Mouse (Mus musculus) thymus, postnatal 10 days (tissue): ENCODE measurements at regions not wholly inside any gene's neighbourhood (a gene's known extent, or its start where the extent isn't known, plus 50 kb on each side); places are given as distances from the start of the nearest gene placed in this dataset.

Experiments used
- DNase-seq, 2 experiments: peaks; one replicate each; pipeline ENCODE4 v3.0.0; 2021; ENCODE audit warnings: low spot score in 2 of 2

GRCm38 (mm10) chr5:112020882-112021281 lies 231.4 kb downstream of the Cryba4 start:
- no peak for DNase-seq

DNA sequence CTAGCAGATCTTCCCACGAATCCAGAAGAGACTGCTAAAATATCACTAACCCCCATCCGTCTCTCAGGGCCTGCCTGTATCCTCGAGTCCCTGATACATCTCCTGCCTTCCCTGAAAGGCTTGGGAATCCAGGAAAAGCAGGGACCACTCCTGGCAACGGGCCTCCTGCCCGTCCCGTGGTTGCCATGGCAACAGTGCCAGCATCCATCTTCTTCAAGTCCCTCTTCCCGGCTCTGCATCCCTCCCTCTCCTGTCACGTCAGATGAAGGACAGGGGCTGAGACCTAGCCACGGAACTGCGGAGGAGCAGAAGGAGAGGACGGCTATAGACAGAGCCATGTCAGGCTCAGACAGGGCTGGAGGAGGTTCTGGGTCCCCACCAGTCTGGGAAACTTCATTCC lies 222.4 kb downstream of the Cryba4 start:
- DNase-seq = no peak

DNA sequence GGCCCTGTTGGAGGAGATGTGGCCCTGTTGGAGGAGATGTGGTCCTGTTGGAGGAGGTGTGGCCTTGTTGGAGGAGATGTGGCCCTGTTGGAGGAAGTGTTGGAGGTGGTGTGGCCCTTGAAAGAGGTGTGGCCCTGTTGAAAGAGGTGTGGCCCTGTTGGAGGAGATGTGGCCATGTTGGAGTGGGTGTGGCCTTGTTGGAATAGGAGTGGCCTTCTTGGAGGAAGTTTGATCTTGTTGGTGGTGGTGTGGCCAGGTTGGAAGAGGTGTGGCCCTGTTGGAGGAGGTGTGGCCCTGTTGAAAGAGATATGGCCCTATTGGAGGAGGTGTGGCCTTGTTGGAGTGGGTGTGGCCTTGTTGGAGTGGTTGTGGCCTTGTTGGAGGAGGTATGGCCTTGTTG lies 220.3 kb downstream of the Cryba4 start:
- no peak for DNase-seq

DNA sequence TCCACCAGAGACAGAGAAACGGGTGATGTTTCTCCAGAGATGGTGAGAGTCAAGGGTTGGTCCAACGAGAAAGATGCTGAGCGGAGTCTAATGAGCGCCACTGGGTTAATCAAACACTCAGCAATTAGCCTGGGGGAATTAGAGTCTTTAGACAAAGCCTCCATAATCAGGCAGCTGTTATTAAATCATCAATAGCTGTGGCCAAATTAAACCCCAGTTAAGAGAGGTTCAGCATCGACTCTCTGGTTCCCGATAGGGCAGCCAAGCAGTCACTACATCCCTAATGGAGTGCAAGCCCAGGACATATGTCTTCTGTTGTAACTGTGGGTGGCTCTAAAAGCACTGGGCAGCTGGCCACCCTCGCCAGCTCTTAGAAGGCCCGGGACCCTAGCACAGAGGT lies 216.9 kb downstream of the Cryba4 start:
- DNase-seq = no peak

- DNase-seq = no peak
These were observed 215.2 kb downstream of the Cryba4 start for GRCm38 (mm10) chr5:112037080-112037479.

DNA sequence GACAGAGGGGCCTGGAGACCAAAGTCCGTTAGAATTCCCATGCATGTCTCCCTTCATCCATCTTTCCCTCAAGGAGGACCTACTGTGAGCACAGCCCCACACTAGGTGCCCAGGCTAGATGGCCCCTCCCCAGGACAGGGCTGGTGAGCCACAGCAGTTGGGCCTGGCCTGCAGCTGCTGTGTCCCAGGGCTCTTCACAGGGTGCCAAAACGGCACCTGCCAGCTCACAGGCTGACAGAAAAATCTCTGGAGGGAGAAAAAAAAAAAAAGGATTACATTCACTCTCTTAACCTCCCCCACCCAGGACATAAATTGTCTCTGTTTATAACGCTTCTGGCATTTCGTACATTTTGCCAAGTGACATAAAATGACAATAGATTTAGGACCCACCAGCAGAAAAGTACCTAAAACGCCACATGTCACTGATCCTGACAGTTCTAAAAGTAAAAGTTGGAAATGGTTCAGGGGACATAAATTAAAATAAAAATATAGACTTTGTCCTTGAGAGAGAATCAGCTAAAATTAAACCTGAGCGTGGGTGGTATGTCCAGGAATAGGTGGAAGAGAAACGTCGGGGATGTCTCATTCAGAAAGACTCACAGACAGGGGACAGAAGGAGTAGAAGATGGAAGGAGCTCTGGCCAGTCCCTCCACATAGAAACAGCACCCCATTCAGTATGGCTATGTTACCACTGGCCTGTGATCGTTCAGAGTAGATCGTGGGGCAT lies 212.5 kb downstream of the Cryba4 start:
- no peak for DNase-seq

DNA sequence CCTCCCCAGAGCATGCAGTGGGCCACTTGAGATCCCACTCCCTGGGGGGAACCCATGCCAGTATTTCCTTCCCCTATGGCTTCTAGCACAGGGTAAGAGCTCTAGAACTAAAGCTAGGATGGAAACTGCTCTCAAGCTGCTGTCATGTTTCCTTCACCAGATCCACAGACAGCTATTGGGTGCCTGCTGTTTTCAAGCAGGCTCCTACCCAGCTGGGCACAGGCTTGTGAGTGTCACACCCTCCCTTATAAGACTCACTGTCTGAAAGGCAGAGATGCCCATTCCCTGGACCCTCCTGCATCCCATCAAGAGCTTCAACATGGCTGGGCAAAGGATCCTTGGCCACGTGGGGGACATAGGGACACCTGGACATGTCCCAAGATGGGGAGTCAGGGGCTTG lies 211.6 kb downstream of the Cryba4 start:
- no peak for DNase-seq

DNA sequence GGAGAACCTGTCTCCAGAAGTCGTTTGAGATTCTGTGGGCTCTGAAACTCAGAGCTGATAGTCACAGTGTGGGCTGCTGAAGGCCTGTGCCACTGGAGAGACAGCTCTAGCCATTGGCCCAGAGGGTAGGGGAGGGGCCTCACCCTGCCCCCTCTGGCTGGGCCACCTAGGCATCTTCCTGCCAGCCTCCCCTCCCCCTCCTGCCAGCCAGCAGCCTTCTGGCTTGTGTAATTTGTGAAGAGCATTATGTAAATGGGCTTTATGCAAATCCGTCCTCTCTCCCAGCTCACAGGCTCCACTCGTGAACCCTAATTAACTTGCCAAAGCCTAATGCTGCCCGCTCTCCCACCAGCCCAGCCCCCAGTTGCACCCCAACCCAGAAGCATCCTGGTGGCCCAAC lies 211.0 kb downstream of the Cryba4 start:
- no peak for DNase-seq

DNA sequence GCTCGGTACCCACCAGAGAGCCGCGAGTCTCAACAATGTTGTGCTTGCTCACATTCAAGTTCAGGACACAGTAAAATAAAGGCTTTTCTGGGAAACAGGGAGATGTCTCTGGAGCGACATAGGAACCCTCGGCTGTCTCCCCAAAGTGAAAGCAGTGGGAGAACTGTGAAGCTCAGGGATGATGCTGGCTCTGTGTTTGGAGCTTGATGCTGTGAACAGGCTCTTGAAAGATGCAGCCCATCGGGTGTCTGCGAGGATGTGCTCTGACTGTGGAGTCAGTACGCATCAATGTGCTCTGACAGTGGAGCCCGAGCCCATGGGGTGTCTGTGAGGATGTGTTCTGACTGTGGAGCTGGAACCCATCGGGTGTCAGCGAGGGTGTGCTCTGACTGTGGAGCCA lies 210.1 kb downstream of the Cryba4 start:
- DNase-seq = no peak

DNA sequence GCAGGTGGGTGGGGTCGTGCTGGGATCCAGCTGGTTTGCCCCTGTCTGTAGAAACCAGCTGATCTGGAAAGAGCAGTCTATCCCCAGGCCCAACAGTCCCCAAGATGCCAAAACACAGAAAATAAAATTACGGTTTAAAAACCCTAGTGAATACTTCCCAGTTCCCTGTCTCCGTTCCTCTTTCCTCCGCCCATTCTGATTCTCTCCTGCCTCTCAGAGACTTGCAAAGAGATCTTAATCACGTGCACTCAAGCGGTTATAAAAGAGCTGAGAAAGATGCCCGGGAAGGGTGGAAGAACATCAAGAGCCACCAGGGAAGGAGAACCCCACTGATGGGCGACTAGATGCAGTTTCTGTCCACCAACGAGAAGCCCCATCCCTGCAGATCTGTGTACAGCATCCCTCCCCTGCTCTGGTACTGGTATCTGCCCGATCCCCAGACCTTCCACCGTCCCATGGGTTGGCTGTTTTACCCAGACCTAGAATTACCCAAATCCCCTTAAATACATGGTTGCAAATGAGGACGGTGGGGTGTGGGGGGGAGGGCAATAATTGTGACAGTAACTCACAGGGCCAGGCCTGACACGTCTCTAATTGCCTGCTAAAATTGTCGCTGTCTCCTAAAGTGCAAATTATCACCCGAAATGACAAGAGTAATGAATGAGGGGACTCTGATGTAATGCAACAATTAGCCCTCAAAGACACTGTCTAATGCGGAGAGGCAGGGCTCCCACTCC lies 202.1 kb downstream of the Cryba4 start:
- DNase-seq = no peak

- no peak for DNase-seq
These were observed 201.4 kb downstream of the Cryba4 start for GRCm38 (mm10) chr5:112050906-112051305.

DNA sequence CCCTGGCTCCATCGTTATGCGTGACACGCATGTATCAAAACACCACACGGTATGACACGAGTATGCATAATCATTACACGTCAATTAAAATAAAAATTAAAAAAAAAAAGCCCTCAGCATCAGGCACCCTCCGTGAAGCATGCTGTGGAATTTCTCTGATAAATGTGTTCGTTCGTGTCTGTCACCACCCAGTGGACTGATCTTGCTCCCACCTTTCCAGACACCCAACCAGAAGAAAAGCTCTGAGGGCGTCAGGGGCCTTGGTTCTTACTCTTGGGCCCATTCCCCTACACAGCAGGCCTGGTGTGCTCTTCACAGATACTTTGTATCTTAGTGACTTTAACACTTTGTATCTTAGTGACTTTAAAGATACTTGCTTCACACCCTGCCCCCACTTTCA lies 200.5 kb downstream of the Cryba4 start:
- no peak for DNase-seq

DNA sequence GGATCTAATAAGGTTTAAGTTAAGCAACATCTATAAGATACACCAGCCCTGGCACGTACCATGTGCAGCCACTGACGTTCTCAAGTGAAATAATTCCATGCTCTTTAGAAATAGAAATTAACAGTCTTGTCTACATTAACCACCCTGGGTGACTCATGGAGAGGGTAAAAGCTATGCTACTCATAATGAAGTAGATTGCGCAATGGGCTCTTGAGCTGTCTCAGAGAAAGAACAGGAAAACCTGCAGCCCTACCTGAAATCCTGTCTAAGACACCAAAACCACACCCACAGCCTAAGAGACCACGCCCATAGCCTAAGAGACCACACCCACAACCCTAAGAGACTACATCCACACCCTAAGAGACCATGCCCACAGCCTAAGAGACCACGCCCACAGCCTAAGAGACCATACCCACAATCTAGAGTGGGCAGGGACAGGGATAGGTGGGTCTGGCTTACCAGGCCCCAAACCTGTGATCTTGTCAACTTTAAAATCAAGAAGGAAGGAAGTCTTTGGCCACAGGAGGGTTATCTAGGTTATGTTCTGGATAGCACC lies 198.6 kb downstream of the Cryba4 start:
- no peak for DNase-seq

GRCm38 (mm10) chr5:112055018-112055417 lies 197.3 kb downstream of the Cryba4 start:
- DNase-seq = no peak

GRCm38 (mm10) chr5:112069917-112070316 lies 182.4 kb downstream of the Cryba4 start:
- no peak for DNase-seq

DNA sequence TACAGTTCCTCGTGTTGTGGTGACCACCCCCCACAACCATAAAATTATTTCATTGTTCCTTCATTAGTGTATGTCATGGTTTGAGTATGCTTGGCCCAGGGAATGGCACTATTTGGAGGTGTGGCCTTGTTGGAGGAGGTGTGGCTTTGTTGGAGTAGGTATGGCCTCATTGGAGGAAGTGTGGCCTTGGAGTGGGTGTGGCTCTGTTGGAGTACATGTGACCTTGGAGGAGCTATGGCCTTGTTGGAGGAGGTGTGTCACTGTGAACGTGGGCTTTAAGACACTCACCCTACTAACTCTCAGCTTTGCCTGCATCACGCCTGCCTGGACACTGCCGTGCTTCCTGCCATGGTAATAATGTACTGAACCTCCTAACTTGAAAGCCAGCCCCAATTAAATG lies 179.9 kb downstream of the Cryba4 start:
- no peak for DNase-seq

DNA sequence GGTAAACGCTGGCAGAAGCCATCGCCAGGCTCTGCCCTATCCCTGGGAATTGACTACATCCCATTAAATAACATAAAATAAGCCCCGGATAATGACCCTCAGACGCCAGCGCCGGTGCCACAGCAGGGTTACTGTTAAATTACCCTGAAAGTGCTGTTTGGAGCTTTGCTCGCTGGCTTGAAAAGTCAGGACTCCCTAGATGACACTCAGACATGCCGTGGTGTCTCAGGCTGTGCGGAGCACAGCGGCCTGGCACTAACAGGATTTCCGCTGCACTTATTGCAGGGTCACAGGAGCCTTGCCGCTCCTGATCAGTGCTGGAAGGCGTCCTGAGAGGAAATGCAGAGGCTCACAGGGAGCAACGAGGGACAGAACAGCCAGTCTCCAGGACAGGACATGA lies 175.2 kb downstream of the Cryba4 start:
- DNase-seq = no peak

DNA sequence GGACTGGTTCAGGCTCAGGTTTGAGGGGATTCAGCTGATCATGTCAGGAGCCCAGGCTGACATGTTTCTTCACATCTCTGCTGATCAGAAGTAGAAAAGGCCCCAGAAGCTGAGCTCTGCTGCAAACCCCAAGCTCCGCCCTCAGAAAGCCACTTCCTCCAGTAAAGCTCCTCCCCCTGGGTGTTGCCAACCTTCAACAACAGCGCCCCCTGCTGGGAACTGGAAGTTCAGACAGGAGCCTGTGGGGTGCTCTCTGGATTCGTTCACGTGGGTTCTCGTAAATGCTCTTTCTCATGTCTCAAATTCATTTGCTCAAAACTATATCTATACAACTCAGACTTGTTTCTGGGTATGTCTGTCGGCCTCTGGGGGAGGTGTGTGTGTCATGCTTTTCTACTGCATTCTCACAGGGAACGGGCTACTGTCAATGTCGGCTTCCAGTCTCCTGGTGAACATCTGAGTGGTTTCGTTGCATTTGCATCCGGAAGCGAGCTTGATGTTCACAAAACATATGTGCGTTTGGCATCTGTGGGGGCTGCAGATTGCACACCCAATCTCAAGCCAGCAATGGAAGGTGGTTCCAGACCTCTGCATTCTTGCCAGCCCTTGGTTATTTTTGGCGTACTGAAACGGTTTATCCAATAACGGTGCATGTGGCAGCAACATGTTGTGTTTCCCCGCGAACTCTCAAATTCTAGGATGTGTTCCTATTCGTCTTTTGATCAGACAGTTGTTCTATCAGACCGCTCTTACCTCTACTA lies 174.3 kb downstream of the Cryba4 start:
- DNase-seq = peak in 1 of 2 experiments; percentile 37

GRCm38 (mm10) chr5:112081006-112081405 lies 171.3 kb downstream of the Cryba4 start:
- DNase-seq = no peak

DNA sequence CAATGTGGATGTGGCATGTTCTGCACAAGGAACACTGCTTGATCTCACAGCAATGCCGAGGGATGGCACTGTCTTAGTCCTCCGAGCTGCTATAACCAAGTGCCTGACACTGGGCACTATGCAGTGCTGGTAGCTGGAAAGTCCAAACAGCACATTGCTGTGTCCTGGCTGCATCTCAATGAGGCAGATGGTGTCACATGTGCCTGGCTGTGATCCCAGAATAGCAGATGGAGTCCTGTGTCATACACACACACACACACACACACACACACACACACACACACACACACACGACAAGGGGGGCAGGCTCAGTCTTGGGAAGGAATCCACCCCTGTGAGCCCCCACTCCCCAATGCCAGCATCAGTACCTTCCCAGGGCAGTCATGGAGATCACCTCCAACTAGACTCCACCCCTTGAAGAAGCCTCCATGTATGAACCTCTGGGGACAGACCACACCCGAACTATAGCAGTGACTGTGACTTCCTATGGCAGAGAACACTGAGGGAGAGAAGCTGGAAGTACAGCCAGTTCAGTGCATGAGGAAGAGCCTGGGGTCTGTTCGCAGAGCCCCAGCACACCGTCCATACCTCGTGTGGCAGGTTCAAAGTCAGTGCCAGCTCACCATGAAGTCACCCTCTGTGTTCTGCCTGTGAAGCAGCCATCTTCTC lies 160.3 kb downstream of the Cryba4 start:
- DNase-seq = no peak

GRCm38 (mm10) chr5:112093905-112094571 lies 158.3 kb downstream of the Cryba4 start:
- DNase-seq = no peak
